Mouse (Mus musculus) spleen, adult 2 months (tissue): ENCODE data around the gene Arhgap44. TPM values are rescaled to one million over a fixed set of nuclear protein-coding genes. Genes with fewer than 3 reads are reported as not detected.

Experiments
- DNase-seq, 2 experiments: peaks; one replicate each; pipeline versions ENCODE4 v3.0.0 to v3.0.0-alpha.2; 2012 to 2021; ENCODE audit warnings: low spot score in 2 of 2, low read depth in 1 of 2
- H3K27ac ChIP-seq: fragments of 200-500 bp; 2 replicates; pipeline ENCODE4 v1.5.1; 2012; ENCODE audit warnings: low read length, inconsistent platforms; ENCODE audit not compliant: insufficient read depth
- H3K27me3 ChIP-seq: fragments of 200-500 bp; 2 replicates; pipeline ENCODE4 v1.6.1; 2012; ENCODE audit warnings: mild to moderate bottlenecking, moderate library complexity, low read length, inconsistent platforms; ENCODE audit not compliant: control insufficient read depth, insufficient read depth
- H3K36me3 ChIP-seq: fragments of 200-500 bp; 2 replicates; pipeline ENCODE4 v1.6.1; 2012; ENCODE audit warnings: mild to moderate bottlenecking, low read length, inconsistent platforms; ENCODE audit not compliant: control insufficient read depth, insufficient read depth
- H3K4me1 ChIP-seq: fragments of 200-500 bp; 2 replicates; pipeline ENCODE4 v1.6.1; 2011; ENCODE audit warnings: inconsistent platforms; ENCODE audit not compliant: control insufficient read depth, insufficient read depth, insufficient read length
- H3K4me3 ChIP-seq: fragments of 200-500 bp; 2 replicates; pipeline ENCODE4 v1.5.1; 2011; ENCODE audit warnings: mild to moderate bottlenecking, inconsistent platforms; ENCODE audit not compliant: insufficient read depth, insufficient read length; ENCODE audit errors: extremely low read depth
- CTCF ChIP-seq: fragments of 200-500 bp; IDR thresholded peaks from 2 replicates; pipeline ENCODE4 v1.5.1; 2011; ENCODE audit warnings: mild to moderate bottlenecking, inconsistent platforms; ENCODE audit not compliant: insufficient read depth, insufficient read length, insufficient replicate concordance; ENCODE audit errors: extremely low read depth
- POLR2A ChIP-seq: fragments of 200-500 bp; IDR thresholded peaks from 2 replicates; pipeline ENCODE4 v1.6.1; 2011; ENCODE audit warnings: low read depth, low read length, inconsistent platforms
- WGBS: fragments of 180-500 bp; shearing (Covaris S2); methylation state at CpG from one replicate; pipeline ENCODE4 v1.1.7; 2018; 5-methylcytosine and 5-hydroxymethylcytosine counted together
- polyA plus RNA-seq: library from polyadenylated mRNA; depleted of rRNA; stranded (reverse); fragments of >200 nt; gene quantifications from 2 replicates; pipeline ENCODE4 v1.2.3, GENCODE M21; 2012

Arhgap44 gene
- polyA plus RNA-seq, 1 experiment, result 0.35 TPM

GRCm38 (mm10) chr11:65137145-65137652, 25.6 kb downstream of the Arhgap44 start:
- Histone ChIP-seq H3K4me1 (no peaks in the 10 kb centered on the region), H3K36me3 (no peaks in the 10 kb centered on the region), H3K27ac (no peak overlapping the region), H3K4me3 (no peak overlapping the region), H3K27me3 (no peaks in the 10 kb centered on the region)
- WGBS, result 84% methylated on average over 2 of the region's 2 CpGs
- TF ChIP-seq POLR2A (no peak), CTCF (no peak)
- DNase-seq, result no peak

- no peak for DNase-seq
- H3K4me1 ChIP-seq, result no peaks in the 10 kb centered on the region
- H3K4me3 ChIP-seq, result no peak overlapping the region
- no peaks in the 10 kb centered on the region for H3K27me3 ChIP-seq
- 82% methylated on average over 8 of the region's 8 CpGs for WGBS
- no peak overlapping the region for H3K27ac ChIP-seq
- H3K36me3 ChIP-seq, result no peaks in the 10 kb centered on the region
- TF ChIP-seq CTCF (no peak), POLR2A (no peak)
These were observed 27.5 kb downstream of the Arhgap44 start for GRCm38 (mm10) chr11:65135251-65135739.

GRCm38 (mm10) chr11:65133661-65134060, 29.1 kb downstream of the Arhgap44 start:
- no peak overlapping the region for H3K27ac ChIP-seq
- no peak for TF ChIP-seq POLR2A
- TF ChIP-seq CTCF, result no peak
- H3K27me3 ChIP-seq, result no peaks in the 10 kb centered on the region
- no peaks in the 10 kb centered on the region for H3K4me1 ChIP-seq
- H3K4me3 ChIP-seq, result no peak overlapping the region
- 85% methylated on average over 4 of the region's 4 CpGs for WGBS
- no peaks in the 10 kb centered on the region for H3K36me3 ChIP-seq
- DNase-seq, result no peak

- TF ChIP-seq POLR2A (no peak), CTCF (no peak)
- Histone ChIP-seq H3K27me3 (no peaks in the 10 kb centered on the region), H3K4me1 (no peaks in the 10 kb centered on the region), H3K4me3 (no peak overlapping the region), H3K36me3 (no peaks in the 10 kb centered on the region), H3K27ac (no peak overlapping the region)
- no peak for DNase-seq
- 85% methylated on average over 4 of the region's 4 CpGs for WGBS
These were observed 33.7 kb downstream of the Arhgap44 start for GRCm38 (mm10) chr11:65129110-65129509.

- no peak overlapping the region for H3K27ac ChIP-seq
- H3K36me3 ChIP-seq, result no peaks in the 10 kb centered on the region
- no peaks in the 10 kb centered on the region for H3K27me3 ChIP-seq
- DNase-seq, result no peak
- no peak overlapping the region for H3K4me3 ChIP-seq
- WGBS, result 65% methylated on average over 4 of the region's 4 CpGs
- H3K4me1 ChIP-seq, result no peaks in the 10 kb centered on the region
- no peak for TF ChIP-seq CTCF
- no peak for TF ChIP-seq POLR2A
These were observed 34.1 kb downstream of the Arhgap44 start for GRCm38 (mm10) chr11:65128666-65129065.

GRCm38 (mm10) chr11:65126566-65126965, 36.2 kb downstream of the Arhgap44 start:
- WGBS, result 89% methylated on average over 9 of the region's 9 CpGs
- DNase-seq, result no peak
- H3K36me3 ChIP-seq, result no peaks in the 10 kb centered on the region
- no peak overlapping the region for H3K27ac ChIP-seq
- H3K4me1 ChIP-seq, result no peaks in the 10 kb centered on the region
- no peaks in the 10 kb centered on the region for H3K27me3 ChIP-seq
- TF ChIP-seq CTCF (no peak), POLR2A (no peak)
- no peak overlapping the region for H3K4me3 ChIP-seq

- Histone ChIP-seq H3K4me1 (no peaks in the 10 kb centered on the region), H3K27me3 (no peaks in the 10 kb centered on the region), H3K36me3 (no peaks in the 10 kb centered on the region), H3K27ac (no peak overlapping the region), H3K4me3 (no peak overlapping the region)
- WGBS, result 74% methylated on average over 8 of the region's 8 CpGs
- DNase-seq, result no peak
- TF ChIP-seq POLR2A (no peak), CTCF (no peak)
These were observed 37.8 kb downstream of the Arhgap44 start for GRCm38 (mm10) chr11:65124913-65125418.
